Mouse (Mus musculus) embryonic fibroblast, embryonic 13.5 days (primary cell): ENCODE measurements around the gene Hist1h2br.
A peak's percentile ranks its signal among the peaks of the same experiment; 100 is the strongest.
"Not testable (repeated sequence)": the region's sequence is repeated elsewhere in the genome, so short reads cannot be mapped to it uniquely, and the experiment has no call there.

ENCODE experiments used
- CTCF ChIP-seq: IDR thresholded peaks from 2 replicates; pipeline ENCODE4 v1.5.1; 2011; ENCODE audit warnings: mild to moderate bottlenecking, control low read depth, low read length, moderate library complexity, borderline replicate concordance; ENCODE audit not compliant: insufficient read depth
- POLR2A ChIP-seq: IDR thresholded peaks from 2 replicates; pipeline ENCODE4 v1.6.1; 2011; ENCODE audit warnings: low read depth, mild to moderate bottlenecking, control low read depth, low read length, moderate library complexity

DNA sequence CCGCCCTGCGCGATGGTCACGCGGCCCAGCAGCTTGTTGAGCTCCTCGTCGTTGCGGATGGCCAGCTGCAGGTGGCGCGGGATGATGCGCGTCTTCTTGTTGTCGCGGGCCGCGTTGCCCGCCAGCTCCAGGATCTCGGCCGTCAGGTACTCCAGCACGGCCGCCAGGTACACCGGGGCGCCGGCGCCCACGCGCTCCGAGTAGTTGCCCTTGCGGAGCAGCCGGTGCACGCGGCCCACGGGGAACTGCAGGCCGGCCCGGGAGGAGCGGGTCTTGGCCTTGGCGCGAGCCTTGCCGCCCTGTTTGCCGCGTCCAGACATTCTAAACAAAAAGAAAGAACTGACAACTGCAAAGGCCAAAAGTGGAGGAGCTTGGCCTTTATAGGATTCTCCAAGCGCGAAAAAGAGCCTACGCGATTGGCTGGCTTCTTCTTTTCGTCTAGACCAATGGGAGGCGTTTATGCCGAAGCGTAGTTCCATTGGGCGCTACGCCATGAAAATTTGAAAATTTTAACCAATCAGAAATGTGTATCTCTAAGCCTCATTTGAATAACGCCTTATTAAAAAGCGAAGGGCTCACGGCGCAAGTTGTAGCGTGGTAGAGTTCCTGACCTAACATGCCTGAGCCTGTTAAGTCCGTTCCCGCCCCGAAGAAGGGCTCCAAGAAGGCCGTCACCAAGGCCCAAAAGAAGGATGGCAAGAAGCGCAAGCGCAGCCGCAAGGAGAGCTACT lies 46.5 kb upstream of the Hist1h2br start, which contains the start of the genes Hist1h2an and Hist1h2bp:
- peak; percentile 72 for TF ChIP-seq POLR2A
- not testable (repeated sequence) for TF ChIP-seq CTCF
